Mouse (Mus musculus): ENCODE data around the gene Cldn9.

Gene Cldn9

DNA sequence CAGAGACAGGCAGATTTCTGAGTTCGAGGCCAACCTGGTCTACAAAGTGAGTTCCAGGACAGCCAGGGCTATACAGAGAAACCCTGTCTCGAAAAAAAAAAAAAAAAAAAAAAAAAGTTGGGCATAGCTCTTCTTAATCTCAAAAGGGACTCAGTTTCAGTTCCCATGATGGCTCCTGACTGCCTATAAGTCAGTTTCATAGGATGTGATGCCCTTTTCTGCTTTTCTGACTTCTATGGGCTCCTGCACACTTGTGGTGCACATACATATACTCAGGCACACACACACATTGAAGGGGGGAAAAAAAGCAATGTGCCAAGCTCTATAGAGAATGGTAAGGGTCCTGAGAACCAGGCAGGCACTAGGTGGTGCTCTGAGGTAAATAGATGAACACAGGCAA lies 30.5 kb downstream of the Cldn9 start:
- no peak for DNase-seq (ENCODE audit: extremely low read depth, low read depth, low spot score)

DNA sequence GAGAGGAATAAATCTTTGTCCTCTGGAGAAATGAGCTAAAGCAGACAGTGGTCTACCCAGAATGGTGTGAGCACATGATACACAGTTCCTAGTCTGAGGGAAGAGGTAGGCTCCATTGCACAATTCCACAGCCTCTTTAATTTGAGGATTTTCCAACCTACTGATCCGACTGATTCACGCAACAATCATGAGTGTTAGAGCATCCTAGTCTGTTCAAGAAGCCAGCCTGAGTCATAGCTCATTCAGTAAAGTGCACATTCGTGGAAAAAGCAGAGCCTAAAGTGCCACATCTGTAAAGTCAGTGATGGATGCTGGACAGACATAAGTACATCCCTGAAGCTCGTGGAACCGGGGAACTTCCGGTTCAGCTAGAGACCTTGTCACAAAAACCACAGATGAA lies 32.5 kb downstream of the Cldn9 start:
- DNase-seq (ENCODE audit: extremely low read depth, low read depth, low spot score) = no peak

DNA sequence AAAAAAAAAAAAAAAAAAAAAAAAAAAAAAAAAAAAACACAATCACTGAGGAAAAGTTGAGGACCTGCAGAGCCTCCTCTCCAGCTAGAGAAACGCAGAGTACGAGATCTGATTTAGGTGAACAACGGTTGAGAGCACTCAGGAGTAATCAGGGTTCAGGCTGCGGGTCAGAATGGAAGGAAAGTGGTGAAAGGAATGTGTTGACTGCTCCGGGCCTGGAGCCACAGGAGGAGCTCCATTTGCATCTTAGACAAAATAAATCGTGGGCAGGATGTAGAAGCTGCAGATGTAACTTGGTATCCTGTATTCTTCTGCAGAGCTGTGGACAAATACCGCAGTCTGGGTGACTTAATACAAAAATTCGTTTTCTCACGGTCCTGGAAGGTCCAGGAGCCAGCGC lies 37.9 kb downstream of the Cldn9 start:
- DNase-seq (ENCODE audit: extremely low read depth, low read depth, low spot score) = no peak

DNA sequence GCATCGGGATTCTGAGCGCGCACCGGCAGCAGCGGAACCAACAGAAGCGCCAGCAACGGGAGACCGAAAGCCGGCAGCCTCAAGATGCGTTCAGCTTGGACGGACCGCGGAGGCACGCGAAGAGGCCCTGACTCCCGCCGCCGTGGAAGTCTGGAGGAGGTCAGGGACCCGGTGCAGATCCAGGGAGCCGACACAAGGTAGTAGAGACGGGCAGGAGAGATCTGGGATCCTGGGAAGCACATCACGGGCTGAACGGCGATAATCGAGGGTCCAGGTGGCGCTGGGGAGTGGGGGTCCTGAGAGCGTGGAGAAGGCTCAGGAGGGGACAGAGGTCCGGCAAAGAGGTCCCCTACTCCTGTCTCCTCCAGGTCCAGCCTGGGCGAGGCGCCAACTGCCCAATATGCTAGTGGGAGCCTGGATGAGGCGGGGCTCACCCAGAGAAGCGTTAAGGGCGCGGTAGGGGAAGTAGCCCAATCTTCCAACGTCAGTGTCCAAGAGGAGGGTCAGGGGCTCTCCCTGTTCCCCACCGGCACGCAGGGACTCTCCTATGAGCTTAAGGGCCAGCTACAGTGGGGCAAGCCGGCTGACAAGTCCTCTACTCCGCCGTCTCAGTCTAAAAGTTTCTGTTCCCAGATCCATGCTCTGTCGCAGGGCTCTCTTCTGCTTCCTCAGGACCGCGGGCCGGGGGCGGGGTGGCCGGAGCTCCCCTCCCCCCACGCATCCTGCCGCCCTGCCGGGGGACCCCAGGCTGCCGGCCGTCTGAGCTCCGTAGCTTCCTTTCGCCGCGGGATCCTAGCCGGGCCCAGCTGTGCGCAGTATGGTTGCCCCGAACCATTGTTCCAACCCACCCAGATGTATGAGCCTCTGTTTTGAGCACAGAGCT lies 39.0 kb downstream of the Cldn9 start, which contains the start of gene Mmp25:
Mmp25 (minus strand) TSS at position 665 of the 883 bp plus-strand sequence.
- no peak for DNase-seq (ENCODE audit: extremely low read depth, low read depth, low spot score)

Measured in fat pad, adult 2 months (tissue).